Mouse (Mus musculus): ENCODE measurements around the gene Fndc1. TPM values are rescaled to one million over a fixed set of nuclear protein-coding genes. Genes with fewer than 3 reads are reported as not detected.

Fndc1 gene
- 1.8 and 3.5 TPM in 2 replicates for polyA plus RNA-seq (2012; rRNA removed)

DNA sequence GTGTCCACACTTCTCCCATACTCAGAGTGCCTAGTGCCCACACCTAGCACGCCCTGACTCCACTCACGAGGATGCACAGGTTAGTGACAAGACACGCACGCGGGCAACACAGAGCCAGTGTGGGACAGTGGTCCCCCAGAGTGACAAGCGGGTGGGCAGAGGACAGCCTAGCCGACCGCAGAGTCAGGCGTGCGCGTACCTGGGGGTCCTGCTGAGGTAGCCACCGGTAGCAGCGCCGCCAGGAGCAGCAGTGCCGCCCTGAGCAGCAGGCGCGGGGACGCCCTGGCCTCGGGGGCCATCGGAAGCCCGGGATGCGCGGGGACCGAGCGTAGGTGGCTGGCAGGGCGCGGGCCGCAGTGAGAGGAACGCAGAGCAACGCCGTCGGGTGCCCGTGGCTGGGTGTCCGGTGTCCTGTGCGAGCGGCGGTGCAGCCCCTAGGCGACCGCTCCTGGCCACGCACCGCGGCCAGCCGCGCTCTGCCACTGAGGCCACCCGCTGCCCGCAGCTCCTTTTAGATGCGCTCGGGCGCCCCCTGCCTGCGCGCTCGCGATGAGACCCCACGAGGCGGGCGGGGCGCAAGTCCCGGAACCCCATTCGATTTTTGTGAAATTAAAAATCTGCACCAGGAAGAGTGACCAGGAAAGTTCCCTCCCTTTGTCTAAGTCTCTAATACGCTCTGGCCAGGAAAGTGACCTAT is at the start of gene Fndc1:
Gene Fndc1 (minus strand): TSS at position 484 of the 697 bp plus-strand sequence.
- H3K4me1 ChIP-seq (ENCODE audit: control insufficient read depth, insufficient read depth, low read length): no peaks in the 10 kb centered on the region
- H3K4me3 ChIP-seq (ENCODE audit: insufficient read depth, low read length): peak within 1 kb of the TSS; percentile 33
- no peak within 1 kb of the TSS for H3K27ac ChIP-seq (ENCODE audit: insufficient read depth, low read length)
- TF ChIP-seq CTCF (IDR thresholded peaks at IDR 0.05; ENCODE audit: extremely low read depth, insufficient read depth, low read length) (peak; percentile 31; the same call in 1 of the 2 replicates), POLR2A (IDR thresholded peaks at IDR 0.05; ENCODE audit: extremely low read depth, insufficient read depth, low read length) (no peak)

DNA sequence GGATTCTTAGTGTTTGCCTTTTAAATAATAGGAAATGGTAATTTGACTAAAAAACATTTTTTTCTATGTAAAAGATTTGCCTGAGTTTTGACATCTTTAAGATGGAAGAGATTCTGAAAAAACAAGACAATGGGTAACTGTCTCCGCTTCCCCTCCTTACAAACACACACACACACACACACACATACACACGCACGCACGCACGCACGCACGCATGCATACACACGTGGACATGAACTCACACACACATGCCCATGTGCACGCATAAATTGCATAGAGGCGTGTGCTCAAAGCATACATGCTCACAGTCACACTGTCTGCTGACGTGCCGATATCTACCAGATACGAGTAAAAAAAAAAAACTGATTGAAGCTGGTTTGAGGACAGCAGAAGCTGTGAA is 49.4 kb upstream of the Fndc1 start:
- H3K4me3 ChIP-seq (ENCODE audit: insufficient read depth, low read length): no peak overlapping the region
- H3K27ac ChIP-seq (ENCODE audit: insufficient read depth, low read length): no peak overlapping the region
- peaks cover 4% of the 10 kb centered on the region for H3K4me1 ChIP-seq (ENCODE audit: control insufficient read depth, insufficient read depth, low read length)
- TF ChIP-seq POLR2A (IDR thresholded peaks at IDR 0.05; ENCODE audit: extremely low read depth, insufficient read depth, low read length) (no peak), CTCF (IDR thresholded peaks at IDR 0.05; ENCODE audit: extremely low read depth, insufficient read depth, low read length) (no peak)

DNA sequence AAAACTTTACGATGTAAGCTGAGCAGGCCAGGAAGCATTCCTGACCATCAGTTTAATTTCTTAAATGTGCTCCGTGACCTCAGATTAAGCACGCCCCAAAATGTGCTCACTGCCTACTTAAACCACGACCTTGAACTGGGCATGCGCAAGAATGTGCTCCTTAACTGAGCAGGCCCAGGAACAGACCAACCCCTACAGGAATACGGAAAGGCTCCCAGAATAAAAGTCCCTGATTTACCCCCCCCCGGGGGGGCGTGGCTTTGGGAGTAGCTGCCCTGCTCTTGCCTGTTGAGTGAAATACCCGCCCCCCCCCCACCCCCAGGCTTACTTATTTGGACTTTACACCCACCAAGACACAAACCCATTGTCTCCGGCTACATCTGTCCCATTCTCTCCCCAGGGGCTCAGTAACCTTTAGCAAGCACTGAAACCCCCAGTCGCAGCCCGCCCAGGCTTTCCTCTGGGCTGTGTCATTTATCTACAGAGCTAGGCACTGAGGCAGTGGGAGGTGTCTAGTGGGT is 48.9 kb upstream of the Fndc1 start:
- H3K4me3 ChIP-seq (ENCODE audit: insufficient read depth, low read length): no peak overlapping the region
- H3K27ac ChIP-seq (ENCODE audit: insufficient read depth, low read length): no peak overlapping the region
- H3K4me1 ChIP-seq (ENCODE audit: control insufficient read depth, insufficient read depth, low read length): peaks cover 4% of the 10 kb centered on the region
- TF ChIP-seq POLR2A (IDR thresholded peaks at IDR 0.05; ENCODE audit: extremely low read depth, insufficient read depth, low read length) (no peak), CTCF (IDR thresholded peaks at IDR 0.05; ENCODE audit: extremely low read depth, insufficient read depth, low read length) (no peak)

DNA sequence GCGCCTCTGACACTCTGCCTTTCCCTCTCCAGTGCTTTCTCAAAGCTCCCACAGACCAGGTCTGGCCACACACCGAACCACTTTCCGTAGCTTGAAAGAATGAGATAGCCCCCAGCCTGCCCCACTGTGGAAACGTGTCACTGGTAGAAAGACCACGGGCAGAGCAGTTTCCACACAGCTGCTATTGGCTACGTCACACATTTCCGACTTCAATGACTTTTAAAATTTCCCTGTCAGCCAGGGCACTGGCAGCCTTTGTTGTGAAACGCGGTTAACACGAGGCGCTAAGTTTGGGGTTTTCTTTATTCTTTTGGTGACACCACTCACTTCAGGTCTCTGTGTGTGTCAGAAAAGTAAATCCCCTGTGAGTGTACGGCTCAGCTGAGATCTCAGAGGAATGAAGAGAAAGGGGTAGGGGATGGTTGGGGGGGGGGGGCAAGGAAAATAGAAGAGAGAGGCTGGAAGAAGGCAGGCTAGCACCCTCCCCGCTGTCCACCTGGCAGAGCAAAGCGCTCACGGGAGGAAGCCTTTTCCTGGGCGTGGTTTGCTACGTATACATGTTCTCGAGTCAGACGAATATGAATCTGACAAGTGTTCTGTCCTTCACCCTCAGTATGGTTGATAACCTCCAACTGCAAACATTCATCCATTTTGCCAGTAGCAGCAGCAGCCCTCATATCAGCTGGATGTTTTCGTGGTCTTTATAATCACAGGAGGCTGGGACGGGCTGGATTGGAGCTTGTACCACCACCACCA is 47.9 kb upstream of the Fndc1 start:
- TF ChIP-seq CTCF (IDR thresholded peaks at IDR 0.05; ENCODE audit: extremely low read depth, insufficient read depth, low read length) (no peak), POLR2A (IDR thresholded peaks at IDR 0.05; ENCODE audit: extremely low read depth, insufficient read depth, low read length) (no peak)
- no peak overlapping the region for H3K27ac ChIP-seq (ENCODE audit: insufficient read depth, low read length)
- peaks cover 4% of the 10 kb centered on the region for H3K4me1 ChIP-seq (ENCODE audit: control insufficient read depth, insufficient read depth, low read length)
- H3K4me3 ChIP-seq (ENCODE audit: insufficient read depth, low read length): no peak overlapping the region

DNA sequence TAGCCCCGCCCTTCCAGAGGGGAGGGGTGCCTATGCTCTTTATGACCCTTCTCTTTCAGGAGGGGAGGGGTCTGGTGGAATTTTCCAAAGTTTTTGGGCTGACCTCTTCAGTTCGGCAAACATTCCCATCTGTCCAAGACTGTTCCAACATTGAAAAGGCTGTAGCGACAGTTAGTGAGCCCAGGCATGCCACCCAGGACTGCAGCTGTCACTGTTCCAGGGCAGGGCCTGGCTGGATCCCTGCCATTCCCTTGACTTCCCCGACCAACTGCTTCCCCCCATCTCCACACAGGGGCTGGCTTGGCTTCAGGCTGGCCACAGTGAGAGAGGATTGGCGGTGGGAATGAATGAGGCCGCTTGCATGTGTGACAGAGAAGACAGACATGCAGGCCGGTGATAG is 46.3 kb upstream of the Fndc1 start:
- Histone ChIP-seq H3K4me3 (ENCODE audit: insufficient read depth, low read length) (no peak overlapping the region), H3K4me1 (ENCODE audit: control insufficient read depth, insufficient read depth, low read length) (peaks cover 4% of the 10 kb centered on the region), H3K27ac (ENCODE audit: insufficient read depth, low read length) (no peak overlapping the region)
- TF ChIP-seq POLR2A (IDR thresholded peaks at IDR 0.05; ENCODE audit: extremely low read depth, insufficient read depth, low read length) (no peak), CTCF (IDR thresholded peaks at IDR 0.05; ENCODE audit: extremely low read depth, insufficient read depth, low read length) (no peak)

DNA sequence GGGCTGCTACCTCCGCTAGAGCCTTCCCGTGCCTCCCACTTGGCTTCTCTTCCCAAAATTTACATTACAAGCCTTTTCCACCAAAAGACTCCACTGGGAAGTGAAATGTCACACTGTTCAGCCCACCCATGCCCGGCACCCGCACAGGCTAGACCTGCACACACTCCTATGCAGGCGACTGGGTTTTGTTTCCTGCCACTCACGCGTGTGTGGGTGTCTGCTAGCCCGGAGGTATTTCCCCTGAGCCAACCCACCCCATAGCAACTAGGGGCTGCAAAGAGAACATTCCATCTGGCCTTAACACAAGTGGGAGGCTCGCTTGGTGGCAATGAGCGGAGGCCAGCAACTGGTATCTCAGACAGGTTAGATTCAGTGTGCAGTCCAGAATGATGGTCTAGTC is 44.7 kb upstream of the Fndc1 start:
- H3K4me1 ChIP-seq (ENCODE audit: control insufficient read depth, insufficient read depth, low read length): no peaks in the 10 kb centered on the region; the same call in 1 of the 2 replicates
- no peak for TF ChIP-seq CTCF (IDR thresholded peaks at IDR 0.05; ENCODE audit: extremely low read depth, insufficient read depth, low read length)
- no peak overlapping the region for H3K4me3 ChIP-seq (ENCODE audit: insufficient read depth, low read length)
- no peak overlapping the region for H3K27ac ChIP-seq (ENCODE audit: insufficient read depth, low read length)

DNA sequence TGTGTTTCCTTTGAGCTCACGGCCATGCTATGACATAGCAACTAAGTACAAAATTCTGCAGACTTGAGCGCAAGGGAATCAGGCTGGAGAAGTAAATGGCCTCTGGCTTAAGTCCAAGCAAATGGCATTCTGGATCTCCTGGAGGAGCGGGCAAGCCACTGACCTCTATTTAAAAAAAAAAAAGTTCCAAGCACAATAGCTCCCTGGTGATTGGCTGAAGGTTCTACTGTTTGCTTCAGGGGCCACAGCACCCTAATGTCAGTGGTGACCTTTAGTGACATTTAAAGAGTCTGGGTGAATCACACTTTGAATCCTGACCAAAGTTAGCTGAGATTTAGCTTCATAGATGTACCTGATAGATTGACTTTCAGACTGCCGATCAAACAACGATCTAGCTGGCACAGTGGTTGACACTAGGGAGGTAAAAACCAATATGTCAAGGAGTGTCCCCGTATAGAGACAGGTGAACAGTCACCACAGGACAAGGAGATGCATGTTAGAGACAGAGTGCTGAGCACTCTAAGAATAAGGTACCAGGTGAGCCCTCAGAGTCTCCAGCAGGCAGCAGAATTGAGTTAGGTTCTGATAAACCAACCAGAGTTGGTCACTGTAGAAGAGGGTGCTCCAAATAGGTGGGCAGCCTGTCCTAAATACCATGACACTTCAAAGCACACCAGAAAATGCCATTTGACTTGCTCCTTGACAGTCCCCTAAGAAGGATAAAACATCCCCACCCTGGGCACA is 43.9 kb upstream of the Fndc1 start:
- H3K4me3 ChIP-seq (ENCODE audit: insufficient read depth, low read length): no peak overlapping the region
- no peak overlapping the region for H3K27ac ChIP-seq (ENCODE audit: insufficient read depth, low read length)
- no peak for TF ChIP-seq POLR2A (IDR thresholded peaks at IDR 0.05; ENCODE audit: extremely low read depth, insufficient read depth, low read length)
- TF ChIP-seq CTCF (IDR thresholded peaks at IDR 0.05; ENCODE audit: extremely low read depth, insufficient read depth, low read length): no peak
- no peaks in the 10 kb centered on the region; the same call in 1 of the 2 replicates for H3K4me1 ChIP-seq (ENCODE audit: control insufficient read depth, insufficient read depth, low read length)

DNA sequence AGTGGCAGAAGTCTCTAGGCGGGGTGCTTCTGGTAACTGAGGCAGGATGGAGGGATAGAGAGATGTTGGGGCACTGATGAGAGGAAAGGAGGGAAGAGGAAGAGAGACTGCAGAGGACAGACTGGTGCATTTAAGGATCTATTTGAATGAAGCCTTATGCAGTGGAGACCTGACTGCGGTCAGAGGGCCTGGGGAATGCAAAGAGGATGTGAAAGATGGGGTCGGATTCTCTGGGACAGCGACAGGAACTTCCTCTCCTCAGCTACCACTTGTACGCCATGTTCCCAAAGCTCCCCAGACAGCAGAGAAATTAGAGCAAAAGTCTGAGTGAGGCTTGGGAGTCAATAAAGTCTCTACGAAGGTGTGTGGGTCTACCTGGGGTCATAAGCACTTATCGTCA is 42.0 kb upstream of the Fndc1 start:
- Histone ChIP-seq H3K4me3 (ENCODE audit: insufficient read depth, low read length) (no peak overlapping the region), H3K4me1 (ENCODE audit: control insufficient read depth, insufficient read depth, low read length) (no peaks in the 10 kb centered on the region; the same call in 1 of the 2 replicates), H3K27ac (ENCODE audit: insufficient read depth, low read length) (no peak overlapping the region)
- no peak for TF ChIP-seq CTCF (IDR thresholded peaks at IDR 0.05; ENCODE audit: extremely low read depth, insufficient read depth, low read length)
- no peak for TF ChIP-seq POLR2A (IDR thresholded peaks at IDR 0.05; ENCODE audit: extremely low read depth, insufficient read depth, low read length)

DNA sequence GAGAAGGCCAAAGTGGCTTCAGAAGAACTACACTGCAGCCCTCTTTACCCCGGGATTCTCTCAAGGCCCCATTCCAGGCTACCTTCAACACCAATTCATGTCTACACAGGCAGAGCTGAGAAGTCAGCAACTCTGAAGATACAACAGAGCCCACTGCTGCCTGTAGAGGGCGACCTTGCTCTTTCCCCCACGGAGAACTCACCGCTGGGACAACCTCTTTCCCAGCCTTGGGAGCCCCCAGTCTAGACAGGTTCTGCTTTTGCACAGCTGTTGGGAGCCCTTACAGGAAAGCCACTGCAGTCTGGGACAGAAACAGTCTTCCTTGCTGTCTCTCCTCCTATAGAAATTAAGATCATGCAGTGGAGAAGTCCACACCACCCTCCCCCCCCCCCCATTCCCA is 41.5 kb upstream of the Fndc1 start:
- Histone ChIP-seq H3K4me1 (ENCODE audit: control insufficient read depth, insufficient read depth, low read length) (no peaks in the 10 kb centered on the region; the same call in 1 of the 2 replicates), H3K27ac (ENCODE audit: insufficient read depth, low read length) (no peak overlapping the region), H3K4me3 (ENCODE audit: insufficient read depth, low read length) (no peak overlapping the region)
- TF ChIP-seq CTCF (IDR thresholded peaks at IDR 0.05; ENCODE audit: extremely low read depth, insufficient read depth, low read length) (peak; percentile 85), POLR2A (IDR thresholded peaks at IDR 0.05; ENCODE audit: extremely low read depth, insufficient read depth, low read length) (no peak)
